Comparison of ENCODE assay signal across 8 mouse cellular contexts in genomic region chr16:30066184-30066851, GRCm38 (mm10). TPM values are rescaled to one million over a fixed set of nuclear protein-coding genes. Genes with fewer than 3 reads are reported as not detected.
DNase-seq lines count a peak whose midpoint lies in the region; ATAC-seq lines count a peak whose summit lies in the region.

No protein-coding gene starts in this region.

- peak; percentile 6; the same call in 1 of the 2 replicates for ATAC-seq in frontal cortex, adult (ENCODE audit: low TSS enrichment)
- peak; percentile 6; the same call in 1 of the 2 replicates for ATAC-seq in megakaryocyte, adult 5-6 weeks (ENCODE audit: poor library complexity, severe bottlenecking)
- ATAC-seq in erythroid progenitor cell, adult 5-6 weeks (replicated peaks; ENCODE audit: low FRiP score, poor library complexity, severe bottlenecking): no peak

- intact Hi-C loops in heart, postnatal 36 days (cut with DNase I): loop anchor here (2.0 to 5.0 kb wide), 4 partner anchors 168 to 439 kb away; no protein-coding TSS in a partner anchor

- DNase-seq in ZHBTc4 (ENCODE audit: low read depth, low spot score): peak; percentile 79
- DNase-seq in cerebellum, adult 8-10 months: peak; percentile 47
- DNase-seq in heart, postnatal 36 days: peak; percentile 68 to 82
- peak; percentile 37 to 59 for DNase-seq in layer of hippocampus, postnatal 10 days (ENCODE audit: low spot score in 2 of 2)
- peak; percentile 73 for DNase-seq in right cerebral cortex, postnatal 25 days

RNA-seq across cellular contexts. Expression of gene Hes1, which starts 2.1 kb away (rescaled TPM):
- total RNA-seq in heart, postnatal 36 days (2021): 10 to 100 TPM; 20.6 to 27.4 TPM
- total RNA-seq in layer of hippocampus, postnatal 10 days (2021): 10 to 100 TPM; 14.5 to 19.2 TPM
- total RNA-seq in megakaryocyte, adult 5-6 weeks (2015): 0.60 and 0.71 TPM in 2 replicates
- total RNA-seq in megakaryocyte, adult 5-6 weeks (2017): 0.18 and 0.49 TPM in 2 replicates
- 1.8 TPM in 1 of 2 replicates, not detected in the other for total RNA-seq in erythroid progenitor cell, adult 5-6 weeks (2015; ENCODE audit: low replicate concordance)
- total RNA-seq in erythroid progenitor cell, adult 5-6 weeks (2017; ENCODE audit: low replicate concordance): 2.1 TPM in 1 of 2 replicates, not detected in the other

Comparison
In these comparisons a context has a peak if more than half of its experiments do, and no peak if none do; other contexts are left out.
1. RNA of gene Hes1, which starts 2.1 kb away (total RNA-seq): 20.6 to 27.4 TPM in heart, postnatal 36 days and 14.5 to 19.2 TPM in layer of hippocampus, postnatal 10 days; 0.18 to 0.71 TPM in megakaryocyte, adult 5-6 weeks and 1.8 to 2.1 TPM in erythroid progenitor cell, adult 5-6 weeks; every median in the first group is over 4 times any median in the second.
2. Peak in every context shown above with its lines, with median percentiles within 50 percentile points of each other: DNase-seq.